Mouse (Mus musculus): ENCODE results near the gene Gm17019.
"Not testable (repeated sequence)": the region's sequence is repeated elsewhere in the genome, so short reads cannot be mapped to it uniquely, and the experiment has no call there.

The Gm17019 gene

DNA sequence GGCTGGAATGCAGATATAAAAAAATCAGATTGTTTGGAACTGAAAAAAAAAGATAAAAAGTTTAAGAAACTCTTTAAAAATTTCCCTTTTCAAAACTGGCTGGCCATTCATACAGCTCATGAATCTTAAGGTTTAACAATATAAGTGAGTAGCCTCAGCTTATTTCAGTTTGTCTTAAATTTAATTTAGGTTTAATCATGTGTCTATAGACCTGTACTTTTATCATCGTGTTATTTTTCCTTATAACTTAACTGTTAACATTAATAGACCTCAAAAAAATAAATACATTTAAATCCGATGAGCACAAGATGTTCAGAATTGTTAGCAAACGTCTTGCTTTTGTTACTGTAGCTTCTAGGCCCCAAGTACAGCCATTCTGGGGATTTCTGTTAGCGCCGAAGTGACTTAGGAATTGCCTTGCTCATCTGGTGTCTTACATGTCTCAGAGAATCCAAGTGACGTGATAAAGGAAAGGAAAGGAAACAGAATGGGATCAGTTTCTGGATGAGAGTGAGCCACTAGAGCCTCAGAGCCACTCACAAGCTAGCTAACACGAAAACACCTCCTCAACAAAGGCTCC lies 36.0 kb downstream of the Gm17019 start:
- not testable (repeated sequence) for DNase-seq (ENCODE audit: low spot score)

DNA sequence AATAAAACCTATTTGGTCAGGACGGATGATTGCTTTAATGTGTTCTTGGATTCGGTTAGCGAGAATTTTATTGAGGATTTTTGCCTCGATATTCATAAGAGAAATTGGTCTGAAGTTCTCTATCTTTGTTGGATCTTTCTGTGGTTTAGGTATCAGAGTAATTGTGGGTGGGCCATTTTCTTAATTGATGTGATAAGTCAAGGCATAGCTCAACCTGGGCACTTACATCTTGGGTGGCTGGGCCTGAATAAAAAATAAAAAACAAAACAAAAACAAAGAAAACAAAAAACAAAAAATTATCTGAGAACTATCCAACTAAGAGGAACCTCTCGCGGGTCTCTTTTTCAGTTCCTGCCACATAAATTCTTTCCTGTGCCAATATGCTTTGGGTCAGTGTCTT lies 38.7 kb downstream of the Gm17019 start:
- DNase-seq (ENCODE audit: low spot score) = not testable (repeated sequence)

- not testable (repeated sequence) for DNase-seq (ENCODE audit: low spot score)
These were observed 42.2 kb downstream of the Gm17019 start for GRCm38 (mm10) chr5:14990375-14991158.

DNA sequence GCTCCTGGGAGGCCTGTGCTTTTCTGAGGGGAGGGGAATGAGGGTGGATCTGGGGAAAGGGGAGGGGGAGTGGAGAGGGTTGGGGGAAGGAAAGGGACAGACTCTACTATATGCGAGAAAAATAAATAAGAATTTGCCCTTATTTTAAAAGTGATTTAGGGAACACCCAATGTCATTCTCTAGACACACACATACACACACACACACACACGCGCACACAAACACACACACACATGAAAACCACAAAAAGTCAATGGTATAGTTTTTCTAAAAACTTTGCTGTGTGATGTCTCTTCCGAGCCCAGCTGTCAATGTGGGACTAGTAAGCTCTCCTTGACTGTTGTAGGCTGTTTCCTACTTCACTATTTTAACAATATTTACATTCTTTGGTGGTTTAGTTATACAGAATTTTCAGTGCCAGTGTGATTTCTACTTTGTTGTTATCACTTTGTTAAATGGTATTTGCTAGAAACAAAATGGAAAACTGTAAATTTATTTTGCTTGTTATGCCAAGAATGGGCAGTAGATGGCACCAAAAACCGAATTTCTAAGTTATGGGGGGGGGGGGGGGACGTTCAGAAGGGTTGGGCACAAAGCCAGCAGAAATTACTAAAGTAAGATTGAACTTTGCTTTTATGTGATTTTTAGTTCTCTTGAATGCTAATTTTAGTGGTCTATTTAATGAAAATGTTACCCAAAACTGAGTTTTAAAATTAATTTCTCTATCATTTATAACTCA lies 46.0 kb downstream of the Gm17019 start:
- not testable (repeated sequence) for DNase-seq (ENCODE audit: low spot score)

Data from testis, postnatal 14 days (tissue).